Mouse (Mus musculus) adrenal gland, adult 2 months (tissue): Measurements from ENCODE around the gene Aptx. TPM values are rescaled to one million over a fixed set of nuclear protein-coding genes. Genes with fewer than 3 reads are reported as not detected.

Source experiments
- DNase-seq: peaks from one replicate; pipeline ENCODE4 v3.0.0; 2021
- microRNA-seq, 2 experiments: library from miRNA; unstranded; fragments of <30 nt; microRNA quantifications; one replicate each; pipeline ENCODE4 v1.2.0; 2021
- polyA plus RNA-seq: library from polyadenylated mRNA; depleted of rRNA; stranded (reverse); fragments of >200 nt; gene quantifications from 2 replicates; pipeline ENCODE4 v1.2.3, GENCODE M21; 2012; rRNA removed
- total RNA-seq, 2 experiments: library from RNA; stranded (reverse); gene quantifications; 2 replicates each; pipeline ENCODE4 v1.2.3; 2021

The Aptx gene
- total and polyA plus RNA-seq, 3 experiments, result 2.4 to 18.5 (median 16.1) TPM

DNA sequence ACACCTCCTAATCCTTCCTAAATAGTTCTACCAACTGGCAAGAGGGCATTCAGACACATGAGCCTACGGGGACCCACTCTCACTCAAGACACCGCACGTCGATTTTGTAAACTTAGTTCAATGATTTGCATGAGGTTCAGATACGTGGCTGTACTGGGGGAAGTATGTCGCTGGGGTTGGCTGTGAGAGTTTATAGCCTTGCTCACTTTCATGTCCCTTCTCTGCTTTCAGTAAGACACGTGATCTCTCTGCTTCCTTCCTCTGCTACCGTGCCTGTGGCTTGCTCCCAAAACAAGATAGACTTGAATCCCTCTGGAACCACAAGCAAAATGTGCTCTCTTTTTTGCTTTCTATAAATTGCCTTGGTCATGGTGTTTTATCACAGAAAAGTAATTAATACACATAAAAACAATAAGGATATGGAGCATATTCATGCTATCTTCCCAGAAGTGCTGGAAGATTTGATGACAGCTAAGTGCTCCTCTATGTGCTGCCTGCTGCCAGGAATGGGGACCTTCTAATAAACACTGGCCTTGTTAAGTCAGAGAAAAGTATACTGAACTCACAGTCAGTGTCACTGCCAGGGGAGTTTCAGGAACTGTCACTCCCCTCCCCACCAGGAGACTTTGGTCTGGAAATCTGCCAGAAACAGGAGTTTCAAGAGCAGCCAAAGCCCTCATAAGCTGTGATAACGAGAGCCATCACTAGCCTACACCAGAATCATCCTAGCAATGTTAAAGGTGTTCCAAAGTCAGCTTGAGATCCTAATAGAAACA, 36.6 kb downstream of the Aptx start:
- DNase-seq, result no peak

DNA sequence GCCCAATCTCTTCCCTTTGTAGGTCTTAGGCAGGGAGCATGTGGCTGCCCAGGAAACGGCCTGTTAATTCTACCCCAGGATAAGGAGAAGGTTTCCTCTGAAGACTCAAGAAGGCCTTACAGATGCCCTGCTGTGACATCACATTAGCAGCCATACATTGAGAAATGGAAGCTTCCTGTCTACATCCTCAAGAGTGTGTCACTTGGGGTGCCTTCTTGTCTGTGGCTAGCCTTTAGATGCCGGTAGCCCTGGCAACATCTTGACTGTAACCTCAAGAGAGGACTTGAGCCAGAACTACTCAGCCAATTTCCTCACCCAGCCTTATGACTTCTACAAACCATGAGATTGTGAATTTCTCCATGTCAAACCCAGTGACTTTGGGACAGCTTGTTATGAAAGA, 51.9 kb downstream of the Aptx start:
- DNase-seq, result no peak

DNA sequence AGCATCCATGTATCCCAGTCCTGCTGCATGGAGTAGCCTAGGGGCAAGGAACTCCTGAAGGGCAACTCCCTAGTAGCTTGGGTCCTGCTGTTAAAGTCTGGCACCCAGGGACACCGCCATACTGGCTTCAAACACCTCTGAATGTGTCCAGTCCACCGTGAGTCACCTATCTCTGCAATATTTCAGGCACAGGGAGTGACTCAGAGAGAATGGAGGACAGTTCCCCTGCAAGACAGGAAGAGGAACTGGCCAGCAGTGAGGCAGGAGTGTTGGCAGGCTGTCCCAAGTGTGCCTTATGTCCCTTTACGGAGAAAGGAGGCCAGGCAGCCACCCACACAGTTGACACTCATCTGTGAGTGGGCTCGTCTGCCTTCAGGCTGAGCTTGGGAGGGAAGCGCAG, 53.9 kb downstream of the Aptx start:
- DNase-seq, result peak; percentile 38

DNA sequence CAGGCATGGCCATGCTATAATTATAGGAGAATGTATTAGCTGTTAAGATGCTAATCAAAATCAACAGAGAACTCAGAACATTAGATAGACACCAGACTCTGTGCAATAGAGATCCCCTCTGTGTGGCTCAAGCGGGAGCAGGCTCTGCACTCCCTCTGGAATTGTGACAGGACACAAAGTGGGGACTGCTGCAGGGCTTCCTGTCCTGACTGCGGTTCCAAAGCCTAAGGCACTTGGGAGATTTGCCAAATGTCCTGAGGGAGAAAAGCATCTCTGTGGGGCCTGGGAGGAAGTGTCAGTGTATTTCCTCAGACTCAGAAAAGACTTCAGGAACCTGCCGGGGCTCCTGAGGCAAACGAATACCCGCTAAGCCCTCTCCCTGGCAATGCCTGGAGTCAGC, 59.4 kb downstream of the Aptx start:
- no peak for DNase-seq

DNA sequence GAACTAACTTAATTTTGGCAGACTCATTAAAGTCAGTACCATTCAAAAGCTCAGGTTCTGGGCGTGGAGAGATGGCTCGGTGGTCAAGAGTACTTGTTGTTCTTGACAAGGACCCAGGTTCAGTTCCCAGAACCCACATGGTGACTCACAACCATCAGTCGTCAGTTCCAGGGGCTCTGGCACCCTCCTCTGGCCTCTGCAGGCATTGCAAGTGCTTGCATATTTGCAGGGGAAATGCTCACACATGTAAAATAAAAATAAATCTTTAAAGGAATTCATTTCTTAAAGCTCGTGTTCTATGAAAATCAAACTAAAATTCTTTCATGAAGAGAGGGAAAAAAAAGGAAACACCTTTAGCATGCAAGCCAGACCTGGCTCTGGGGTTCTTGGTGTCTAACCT, 62.0 kb downstream of the Aptx start:
- DNase-seq, result no peak

Small RNA genes lying within 50 kb of the gene (microRNA-seq; reads per million reads assigned to microRNA genes)
- 0.22 to 0.41 reads per million in 2 experiments for gene Mir207

Other genes with a start within 250 kb of the Aptx start
- not detected for gene Tmem215, start 231.0 kb downstream of the Aptx start, total RNA-seq
- 0.27 TPM in 2 replicates for gene Tmem215, start 231.0 kb downstream of the Aptx start, polyA plus RNA-seq
- gene Dnaja1, start 19.0 kb upstream of the Aptx start, total RNA-seq, result 100 to 1,000 TPM; 204 to 715 TPM
- gene Dnaja1, start 19.0 kb upstream of the Aptx start, polyA plus RNA-seq, result 0.98 and 1.4 TPM in 2 replicates
- 10 to 100 TPM; 54.4 to 57.9 TPM for gene Smu1, start 54.7 kb upstream of the Aptx start, total RNA-seq
- 5.5 and 5.6 TPM in 2 replicates for gene Smu1, start 54.7 kb upstream of the Aptx start, polyA plus RNA-seq
- 10 to 100 TPM; 53.0 to 67.7 TPM for gene B4galt1, start 150.8 kb upstream of the Aptx start, total RNA-seq
- gene B4galt1, start 150.8 kb upstream of the Aptx start, polyA plus RNA-seq, result 166 and 197 TPM in 2 replicates
- 100 to 1,000 TPM in 1 of 2 experiments, not detected in 1; 112 TPM for gene Spink4, start 216.9 kb upstream of the Aptx start, total RNA-seq
- gene Spink4, start 216.9 kb upstream of the Aptx start, polyA plus RNA-seq, result 6.3 and 15.7 TPM in 2 replicates
- gene Bag1, start 245.1 kb upstream of the Aptx start, total RNA-seq, result 100 to 1,000 TPM; 274 to 368 TPM
- 268 and 567 TPM in 2 replicates for gene Bag1, start 245.1 kb upstream of the Aptx start, polyA plus RNA-seq
- 100 to 1,000 TPM; 101 to 104 TPM for gene Chmp5, start 245.2 kb upstream of the Aptx start, total RNA-seq
- gene Chmp5, start 245.2 kb upstream of the Aptx start, polyA plus RNA-seq, result 4.1 and 4.5 TPM in 2 replicates